Mouse (Mus musculus): ENCODE measurements around the gene Slc23a2.

The Slc23a2 gene

DNA sequence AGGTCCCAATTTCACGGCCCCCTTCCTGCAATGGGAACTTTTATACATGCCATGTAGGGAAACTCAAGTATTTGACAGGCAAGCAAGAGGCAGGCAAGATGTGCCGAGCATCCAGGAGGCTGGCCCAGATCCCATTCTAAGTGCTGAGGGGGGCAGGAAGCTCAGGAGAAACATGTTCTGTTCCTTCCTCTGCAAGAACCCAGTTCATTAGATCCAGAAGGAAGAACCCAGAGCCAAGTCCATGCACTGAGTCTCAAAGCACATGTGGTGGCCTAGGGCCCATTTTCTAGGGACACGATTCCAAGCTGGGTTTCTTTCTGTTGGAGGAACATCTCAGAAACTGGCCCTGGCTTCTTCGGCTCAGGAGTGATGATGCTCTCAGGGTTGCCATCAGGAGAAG lies 139.5 kb downstream of the Slc23a2 start:
- ChIA-PET POLR2A (interaction anchor here in 3 of 4 experiments (0.7 to 2.1 kb wide), 9 partner anchors 12 to 230 kb away, joined by 3 to 4 read pairs (median 4); partner anchors contain the start of gene Rassf2 (in 1 of the 3)), CTCF (interaction anchor here in 1 of 4 experiments (0.6 to 1.5 kb wide), 2 partner anchors 131 to 1292 kb away, joined by 4 read pairs; no protein-coding TSS in a partner anchor)

DNA sequence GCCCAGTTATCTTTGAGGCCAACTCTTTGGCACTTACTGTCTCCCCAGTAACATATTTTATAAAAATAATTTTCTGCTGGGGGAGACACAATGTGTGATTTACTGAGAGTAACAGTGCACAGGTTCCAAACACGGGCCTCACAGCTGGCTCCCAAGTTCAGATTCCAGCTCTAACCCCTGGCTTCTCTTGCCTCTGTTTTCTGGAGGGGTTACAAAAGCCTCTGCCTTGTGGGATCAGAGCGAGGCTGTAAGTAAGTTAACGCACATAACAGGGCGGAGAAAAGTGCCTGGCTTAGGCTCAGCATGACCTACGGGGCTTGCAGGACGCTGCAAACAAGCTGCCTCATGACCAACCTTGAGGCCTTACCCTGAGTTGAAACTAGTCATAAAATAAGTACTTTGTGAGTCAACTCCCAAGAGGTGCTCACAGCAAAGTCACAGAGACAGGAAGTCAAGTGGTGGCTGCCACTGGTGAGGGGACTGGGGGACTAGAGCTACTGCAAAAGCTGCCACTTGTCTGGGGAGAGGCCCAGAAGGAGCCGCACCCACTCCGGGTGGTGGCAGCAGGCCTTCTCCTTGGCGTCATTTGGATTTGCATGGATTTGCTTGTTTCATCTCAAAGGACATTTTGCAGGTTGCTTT lies 140.3 kb downstream of the Slc23a2 start:
- ChIA-PET CTCF (interaction anchor here in 1 of 4 experiments (1.5 kb wide), 1 partner anchor 131 kb away, joined by 4 read pairs; no protein-coding TSS in a partner anchor), POLR2A (interaction anchor here in 3 of 4 experiments (0.7 to 2.1 kb wide), 10 partner anchors 11 to 231 kb away, joined by 3 to 4 read pairs (median 4); partner anchors contain the start of gene Rassf2 (in 1 of the 3))

DNA sequence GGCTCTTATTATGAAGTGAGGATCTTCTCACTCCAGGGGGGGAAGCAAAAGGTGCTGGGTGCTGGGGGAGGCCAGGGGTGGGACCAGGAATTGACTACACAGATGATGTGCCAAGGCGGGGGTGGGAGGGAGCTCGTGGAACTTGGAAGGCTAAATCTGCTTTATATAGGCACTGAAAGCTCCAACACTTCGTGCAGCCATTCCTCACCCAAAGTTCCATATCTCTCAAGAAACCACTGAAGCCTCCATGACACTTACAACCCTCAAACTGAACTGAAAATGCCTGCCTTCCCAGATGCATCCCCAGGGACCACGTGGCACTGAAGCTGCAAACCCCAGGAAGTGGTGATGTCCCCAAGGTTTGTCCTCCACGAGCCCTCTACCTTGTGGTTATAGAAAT lies 141.0 kb downstream of the Slc23a2 start:
- ChIA-PET CTCF (interaction anchor here in 1 of 4 experiments (1.5 kb wide), 1 partner anchor 132 kb away, joined by 4 read pairs; no protein-coding TSS in a partner anchor), POLR2A (interaction anchor here in 2 of 4 experiments (0.7 to 2.1 kb wide), 3 partner anchors 15 to 231 kb away, joined by 3 to 4 read pairs (median 3); no protein-coding TSS in a partner anchor)

Measured in embryonic stem cell, embryonic (primary cell).